Mouse (Mus musculus) ES-E14 (cell line): Measurements from ENCODE around the gene BC049715. TPM values are rescaled to one million over a fixed set of nuclear protein-coding genes. Genes with fewer than 3 reads are reported as not detected.

Experiments used
- DNase-seq: peaks from one replicate; pipeline ENCODE4 v3.0.0-alpha.2; 2013; ENCODE audit warnings: low read depth, low spot score
- H3K27ac ChIP-seq: 2 replicates; pipeline ENCODE4 v1.5.1; 2012; ENCODE audit warnings: low read depth, mild to moderate bottlenecking, low read length, moderate library complexity, mixed read lengths; ENCODE audit not compliant: poor library complexity, insufficient read depth, severe bottlenecking
- H3K36me3 ChIP-seq: 2 replicates; pipeline ENCODE4 v1.6.1; 2012; ENCODE audit warnings: mild to moderate bottlenecking, low read length, moderate library complexity, mixed read lengths; ENCODE audit not compliant: control insufficient read depth, poor library complexity, insufficient read depth, severe bottlenecking
- H3K4me1 ChIP-seq, 2 experiments: fragments of 150-350 bp in 1 of 2; sonication (generic) in 1 of 2; 2 replicates each; pipeline ENCODE4 v1.6.1; 2012; ENCODE audit warnings: low read length in 2 of 2, mild to moderate bottlenecking in 1 of 2, mixed read lengths in 1 of 2; ENCODE audit not compliant: control insufficient read depth in 2 of 2, insufficient read depth in 2 of 2, poor library complexity in 1 of 2
- H3K4me3 ChIP-seq, 2 experiments: fragments of 150-350 bp in 1 of 2; sonication (generic) in 1 of 2; 2 replicates each; pipeline ENCODE4 v1.5.1; 2012; ENCODE audit warnings: low read length in 2 of 2, low read depth in 1 of 2, mild to moderate bottlenecking in 1 of 2, mixed read lengths in 1 of 2; ENCODE audit not compliant: insufficient read depth in 1 of 2, poor library complexity in 1 of 2, severe bottlenecking in 1 of 2
- H3K9ac ChIP-seq: 2 replicates; pipeline ENCODE4 v1.6.1; 2012; ENCODE audit warnings: low read depth, mild to moderate bottlenecking, low read length, mixed read lengths; ENCODE audit not compliant: poor library complexity, insufficient read depth, severe bottlenecking
- H3K9me3 ChIP-seq: fragments of 150-350 bp; sonication (generic); 2 replicates; pipeline ENCODE4 v1.6.1; 2012; ENCODE audit warnings: low read depth, mild to moderate bottlenecking, low read length; ENCODE audit not compliant: control insufficient read depth, insufficient read depth
- CHD2 ChIP-seq: IDR thresholded peaks from 2 replicates; pipeline ENCODE4 v1.6.1; 2014; ENCODE audit warnings: mild to moderate bottlenecking, low read depth, low read length, inconsistent platforms
- HCFC1 ChIP-seq: IDR thresholded peaks from 2 replicates; pipeline ENCODE4 v1.6.1; 2012; ENCODE audit warnings: low read length, inconsistent platforms, borderline replicate concordance; ENCODE audit not compliant: insufficient read depth
- MAFK ChIP-seq: IDR thresholded peaks from 2 replicates; pipeline ENCODE4 v1.6.1; 2014; ENCODE audit warnings: mild to moderate bottlenecking, low read depth, low read length, inconsistent platforms; ENCODE audit not compliant: insufficient read depth
- ZC3H11A ChIP-seq: IDR thresholded peaks from 2 replicates; pipeline ENCODE4 v1.6.1; 2012; ENCODE audit warnings: low read depth, mild to moderate bottlenecking, inconsistent platforms, low read length, borderline replicate concordance
- ZNF384 ChIP-seq: IDR thresholded peaks from 2 replicates; pipeline ENCODE4 v1.6.1; 2012; ENCODE audit warnings: low read depth, low read length, inconsistent platforms
- in situ Hi-C, 2 experiments: fragments of 600-800 bp; cut with MboI; formaldehyde crosslinking; loops; one replicate each; pipeline ENCODE4 v1.15.1; 2025; ENCODE audit warnings: low sequenced_read_pairs in 2 of 2, inconsistent platforms in 1 of 2; ENCODE audit not compliant: unreplicated experiment in 2 of 2
- total RNA-seq: library from RNA; depleted of rRNA; stranded (reverse); fragments of 300-350 nt; gene quantifications from 2 replicates; pipeline ENCODE4 v1.2.3, GENCODE M21; 2012

Gene BC049715
- total RNA-seq, 1 experiment: 1.2 TPM

GRCm38 (mm10) chr6:136789391-136789971 is 37.9 kb upstream of the BC049715 start:
- in situ Hi-C loops: no loop called here
- DNase-seq: no peak

GRCm38 (mm10) chr6:136792884-136793758 is 34.3 kb upstream of the BC049715 start:
- TF ChIP-seq ZNF384: no peak
- TF ChIP-seq ZC3H11A: no peak
- H3K9me3 ChIP-seq: no peaks in the 10 kb centered on the region
- no peak overlapping the region for H3K9ac ChIP-seq
- in situ Hi-C loops: no loop called here
- H3K4me3 ChIP-seq: no peak overlapping the region
- no peaks in the 10 kb centered on the region for H3K36me3 ChIP-seq
- H3K27ac ChIP-seq: no peak overlapping the region
- H3K4me1 ChIP-seq: no peaks in the 10 kb centered on the region
- no peak for DNase-seq

More at GRCm38 (mm10) chr6:136789391-136789971, 37.9 kb upstream of the BC049715 start:
- TF ChIP-seq ZNF384 (no peak), CHD2 (no peak), HCFC1 (no peak), MAFK (no peak), ZC3H11A (no peak)
- H3K9me3 ChIP-seq: no peaks in the 10 kb centered on the region
- H3K9ac ChIP-seq: no peak overlapping the region
- H3K4me1 ChIP-seq: no peaks in the 10 kb centered on the region
- H3K27ac ChIP-seq: no peak overlapping the region
- no peak overlapping the region for H3K4me3 ChIP-seq
- H3K36me3 ChIP-seq: no peaks in the 10 kb centered on the region

GRCm38 (mm10) chr6:136793831-136794525 is 33.4 kb upstream of the BC049715 start:
- no peak for DNase-seq
- H3K4me1 ChIP-seq: no peaks in the 10 kb centered on the region
- TF ChIP-seq CHD2 (no peak), MAFK (no peak), ZC3H11A (no peak), HCFC1 (no peak), ZNF384 (no peak)
- H3K4me3 ChIP-seq: no peak overlapping the region; a peak in 1 of 4 replicates
- H3K27ac ChIP-seq: no peak overlapping the region
- H3K9ac ChIP-seq: no peak overlapping the region
- no peaks in the 10 kb centered on the region for H3K36me3 ChIP-seq
- no peaks in the 10 kb centered on the region for H3K9me3 ChIP-seq
- in situ Hi-C loops: no loop called here

- in situ Hi-C loops: no loop called here
- TF ChIP-seq HCFC1 (no peak), MAFK (no peak), CHD2 (no peak), ZNF384 (no peak), ZC3H11A (no peak)
- Histone ChIP-seq H3K27ac (no peak overlapping the region), H3K36me3 (no peaks in the 10 kb centered on the region), H3K9me3 (no peaks in the 10 kb centered on the region), H3K4me1 (no peaks in the 10 kb centered on the region), H3K4me3 (no peak overlapping the region), H3K9ac (no peak overlapping the region)
- no peak for DNase-seq
Observed at GRCm38 (mm10) chr6:136795110-136795509, 32.3 kb upstream of the BC049715 start.
